ENCODE assay signal across 22 mouse cellular contexts in genomic region chr13:10220403-10220802, GRCm38 (mm10).
A peak's percentile ranks its signal among the peaks of the same experiment; 100 is the strongest.
DNase-seq lines count a peak whose midpoint lies in the region; ATAC-seq lines count a peak whose summit lies in the region.
"Had no signal": no experiment of that assay in that cellular context is flagged by ENCODE, and none has a peak within 500 bp of the region (broad histone marks: within the 10 kb centered on the region; RNA-seq: fewer than 3 reads in every experiment).

No protein-coding gene starts in this region.

- no peak overlapping the region for H3K4me3 ChIP-seq in heart, embryonic 15.5 days
- H3K4me3 ChIP-seq in forebrain, embryonic 15.5 days: no peak overlapping the region
- H3K4me3 ChIP-seq: hindbrain, embryonic 10.5 days; neural tube, embryonic 12.5 days had no signal

- DNase-seq in heart, postnatal 4 days: no peak
- peak; percentile 1 for DNase-seq in 416B (ENCODE audit: low read depth)
- DNase-seq in MEL-GATA-1-ER (ENCODE audit: extremely low read depth, low read depth): peak; percentile 28
- no peak for DNase-seq in B cell, adult 2 months
- DNase-seq: adrenal gland, postnatal 25 days; cerebellum, adult 11 months; cerebellum, postnatal 10 days; embryo, embryonic 11 days; forebrain, postnatal 0 days; kidney, adult 18-20 months; layer of hippocampus, postnatal 36 days; liver; lung, adult 2 months; thymus, postnatal 25 days had no signal

- no peaks in the 10 kb centered on the region for H3K9me3 ChIP-seq in heart, embryonic 15.5 days (replicated peaks)
- H3K9me3 ChIP-seq in forebrain, embryonic 15.5 days: no peaks in the 10 kb centered on the region
- H3K9me3 ChIP-seq: hindbrain, embryonic 10.5 days; neural tube, embryonic 12.5 days had no signal

- H3K36me3 ChIP-seq in heart, embryonic 15.5 days: no peaks in the 10 kb centered on the region
- H3K36me3 ChIP-seq in forebrain, embryonic 15.5 days: no peaks in the 10 kb centered on the region
- H3K36me3 ChIP-seq: hindbrain, embryonic 10.5 days; neural tube, embryonic 12.5 days had no signal

- H3K4me1 ChIP-seq in heart, embryonic 15.5 days (replicated peaks): no peaks in the 10 kb centered on the region
- no peaks in the 10 kb centered on the region for H3K4me1 ChIP-seq in forebrain, embryonic 15.5 days
- H3K4me1 ChIP-seq: hindbrain, embryonic 10.5 days; neural tube, embryonic 12.5 days had no signal

- no peak overlapping the region for H3K4me2 ChIP-seq in heart, embryonic 15.5 days
- H3K4me2 ChIP-seq in forebrain, embryonic 15.5 days (replicated peaks): no peak overlapping the region
- H3K4me2 ChIP-seq: midbrain, embryonic 11.5 days; neural tube, embryonic 12.5 days had no signal

- H3K9ac ChIP-seq in heart, embryonic 15.5 days: no peak overlapping the region
- H3K9ac ChIP-seq in forebrain, embryonic 15.5 days (replicated peaks): no peak overlapping the region
- H3K9ac ChIP-seq: forebrain, postnatal 0 days; neural tube, embryonic 12.5 days had no signal

- WGBS in heart, embryonic 15.5 days: 49% methylated on average over 4 of the region's 4 CpGs
- WGBS in forebrain, embryonic 15.5 days: 71% methylated on average over 4 of the region's 4 CpGs

- no peak overlapping the region for H3K27ac ChIP-seq in heart, embryonic 15.5 days
- H3K27ac ChIP-seq in forebrain, embryonic 15.5 days (replicated peaks): no peak overlapping the region
- H3K27ac ChIP-seq: hindbrain, embryonic 10.5 days; hindbrain, postnatal 0 days; neural tube, embryonic 12.5 days had no signal

- ATAC-seq in heart, embryonic 15.5 days (replicated peaks; ENCODE audit: insufficient number of reproducible peaks, insufficient read depth, low FRiP score, low read depth): 0 out of 2 replicates have a peak, but pooled peaks have one; percentile 14
- peak; percentile 95 to 98 for ATAC-seq in hematopoietic stem cell, adult 5-6 weeks (replicated peaks in 1 of 2; ENCODE audit: insufficient read depth in 1 of 2, low FRiP score in 2 of 2, low TSS enrichment in 1 of 2, low read depth in 1 of 2, poor library complexity in 2 of 2, severe bottlenecking in 2 of 2)
- ATAC-seq in forebrain, embryonic 15.5 days (replicated peaks): no peak
- ATAC-seq in inflammation-experienced regulatory T-cells, adult 6 months: no peak
- ATAC-seq: forebrain, postnatal 0 days; hindbrain, postnatal 0 days had no signal

- H3K27me3 ChIP-seq in heart, embryonic 15.5 days: no peaks in the 10 kb centered on the region
- H3K27me3 ChIP-seq in forebrain, embryonic 15.5 days: no peaks in the 10 kb centered on the region
- H3K27me3 ChIP-seq: neural tube, embryonic 12.5 days had no signal

Comparison
In these comparisons a context has a peak if more than half of its experiments do, and no peak if none do; other contexts are left out.
1. ATAC-seq: peak in heart, embryonic 15.5 days (single experiment) and hematopoietic stem cell, adult 5-6 weeks (2 of 2); none in forebrain, embryonic 15.5 days (single experiment) and inflammation-experienced regulatory T-cells, adult 6 months (single experiment).
2. DNase-seq: peak in 416B (single experiment) and MEL-GATA-1-ER (single experiment); none in heart, postnatal 4 days (single experiment) and B cell, adult 2 months (0 of 2).